Mouse (Mus musculus): ENCODE data around the gene Smim23. TPM values are rescaled to one million over a fixed set of nuclear protein-coding genes. Genes with fewer than 3 reads are reported as not detected.

Gene Smim23
- not detected for total RNA-seq (2022)

DNA sequence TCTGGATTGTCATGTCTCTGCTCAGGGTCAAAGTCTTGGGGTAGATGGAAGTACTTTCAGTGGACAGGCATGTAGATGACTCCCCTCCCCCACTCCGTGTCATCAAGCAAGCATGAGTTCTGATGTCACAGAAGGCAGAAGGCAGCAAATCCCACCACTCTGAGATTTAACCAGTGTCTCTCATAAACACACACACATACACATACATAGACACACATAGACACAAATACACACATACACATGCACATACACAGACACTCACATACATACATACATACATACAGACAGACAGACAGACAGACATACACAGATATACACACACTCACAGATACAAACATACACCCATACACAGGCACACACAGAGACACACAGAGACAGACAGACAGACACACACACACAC lies at the start of gene Smim23:
Gene Smim23 (minus strand): TSS at position 101 of the 400 bp plus-strand sequence.
- no peak for DNase-seq (ENCODE audit: low spot score)

GRCm38 (mm10) chr11:32868619-32869383 lies 44.4 kb upstream of the Smim23 start:
- DNase-seq (ENCODE audit: low spot score): no peak

DNA sequence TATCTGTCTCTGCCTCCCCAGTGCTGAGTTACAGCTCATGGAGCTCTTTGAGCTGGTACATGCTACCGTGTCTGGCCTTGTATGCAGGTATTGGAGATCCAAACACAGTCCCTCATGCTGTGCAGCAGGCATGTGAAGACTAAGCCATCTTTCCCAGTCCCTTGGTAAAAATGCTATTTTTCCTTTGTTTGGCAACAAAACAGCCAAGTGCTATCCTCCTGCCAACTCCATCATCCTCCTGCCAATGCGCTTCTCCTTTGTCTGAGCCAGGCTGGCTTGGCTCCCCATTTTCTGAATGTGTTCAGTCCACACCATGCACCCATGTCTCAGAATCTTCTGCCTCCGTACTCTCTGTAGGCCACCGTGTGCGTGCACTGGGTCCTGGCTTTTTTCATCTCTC lies 40.2 kb upstream of the Smim23 start:
- DNase-seq (ENCODE audit: low spot score): no peak

DNA sequence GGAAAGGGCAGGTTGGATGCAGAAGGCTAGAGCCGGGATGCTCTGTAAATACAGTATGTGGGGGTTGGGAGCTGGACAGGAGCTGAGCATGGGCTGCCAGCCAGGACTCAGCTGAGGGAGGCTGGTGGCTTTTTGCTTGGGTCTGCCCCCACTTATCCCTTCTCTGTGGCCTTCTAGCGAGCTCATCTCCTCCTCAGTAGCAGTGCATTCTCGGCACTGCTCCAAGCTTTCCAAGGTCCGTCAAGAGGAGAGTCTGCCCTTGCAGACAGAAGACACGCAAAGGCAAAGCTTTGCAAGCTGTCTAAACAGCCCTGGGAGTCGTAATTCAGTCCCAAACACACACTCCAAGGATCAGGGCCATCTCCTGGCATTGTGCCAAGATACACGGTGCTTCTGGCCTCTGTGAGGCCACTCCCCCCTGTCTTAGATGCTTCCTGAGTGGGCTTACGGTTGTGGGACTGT lies 33.0 kb upstream of the Smim23 start:
- DNase-seq (ENCODE audit: low spot score): no peak

GRCm38 (mm10) chr11:32846682-32847222 lies 22.3 kb upstream of the Smim23 start:
- DNase-seq (ENCODE audit: low spot score): no peak

DNA sequence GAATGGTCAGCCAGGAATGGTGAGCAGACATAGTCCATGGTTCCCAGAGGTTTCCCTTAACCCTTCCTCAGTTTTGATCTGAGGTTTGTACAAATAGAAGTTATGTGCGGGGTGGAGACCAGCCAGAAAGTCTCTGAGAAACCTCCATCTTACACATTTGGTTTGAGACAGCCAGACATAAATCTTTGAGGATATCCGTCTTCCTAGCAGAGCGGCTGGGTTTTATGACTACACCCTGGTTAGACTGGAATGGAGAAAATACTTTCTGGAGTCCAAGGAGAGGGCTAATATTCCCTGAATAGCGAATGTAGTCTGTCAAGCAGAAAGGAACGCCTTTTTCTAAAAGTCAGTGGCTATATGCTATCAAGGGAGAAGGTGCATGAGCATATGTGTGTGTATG lies 16.8 kb upstream of the Smim23 start:
- no peak for DNase-seq (ENCODE audit: low spot score)

DNA sequence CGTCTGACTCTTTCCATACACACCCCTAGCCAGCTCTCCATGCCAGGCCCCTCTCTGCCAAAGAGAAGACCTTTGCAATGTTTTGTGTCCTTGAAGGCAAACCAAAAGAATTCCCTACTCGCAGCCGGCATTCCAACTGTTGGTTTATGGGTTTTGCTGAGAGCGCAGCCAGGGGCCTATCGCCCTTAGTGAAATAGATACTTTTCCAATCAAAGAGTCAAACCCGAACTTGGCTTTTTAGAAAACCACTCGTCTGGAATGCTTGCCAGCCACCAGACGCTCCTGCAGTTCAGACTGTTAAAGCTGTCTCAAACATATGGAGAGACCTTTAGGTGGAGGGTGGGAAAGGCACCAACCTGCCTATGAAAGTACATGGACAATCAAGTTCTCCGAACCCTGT lies 15.9 kb upstream of the Smim23 start:
- DNase-seq (ENCODE audit: low spot score): no peak

GRCm38 (mm10) chr11:32835022-32835421 lies 10.6 kb upstream of the Smim23 start:
- DNase-seq (ENCODE audit: low spot score): no peak

GRCm38 (mm10) chr11:32834367-32834918 lies 10.0 kb upstream of the Smim23 start:
- DNase-seq (ENCODE audit: low spot score): no peak

- DNase-seq (ENCODE audit: low spot score): no peak
These were observed 6.8 kb downstream of the Smim23 start for GRCm38 (mm10) chr11:32817566-32817965.

GRCm38 (mm10) chr11:32814286-32814685 lies 10.1 kb downstream of the Smim23 start:
- no peak for DNase-seq (ENCODE audit: low spot score)

DNA sequence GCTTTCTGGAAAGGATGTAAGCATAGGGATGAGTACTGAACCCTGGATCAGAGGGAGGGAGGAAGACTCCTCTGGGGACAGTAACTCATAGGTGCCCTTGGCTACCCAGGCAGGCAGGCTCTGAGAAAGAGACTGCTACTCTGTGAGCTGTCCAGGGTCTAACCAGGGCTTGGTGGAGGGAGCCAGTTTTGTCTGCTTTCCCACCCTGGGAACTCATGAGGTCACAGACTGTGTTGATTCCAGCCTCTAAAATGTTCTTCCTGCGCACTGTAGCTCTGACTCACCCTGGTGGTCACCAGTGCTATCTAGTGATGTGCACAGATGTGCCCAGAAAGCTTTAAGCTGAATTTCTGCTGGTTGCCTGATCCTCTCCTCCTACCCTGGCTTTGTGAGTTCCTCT lies 15.3 kb downstream of the Smim23 start:
- DNase-seq (ENCODE audit: low spot score): no peak

DNA sequence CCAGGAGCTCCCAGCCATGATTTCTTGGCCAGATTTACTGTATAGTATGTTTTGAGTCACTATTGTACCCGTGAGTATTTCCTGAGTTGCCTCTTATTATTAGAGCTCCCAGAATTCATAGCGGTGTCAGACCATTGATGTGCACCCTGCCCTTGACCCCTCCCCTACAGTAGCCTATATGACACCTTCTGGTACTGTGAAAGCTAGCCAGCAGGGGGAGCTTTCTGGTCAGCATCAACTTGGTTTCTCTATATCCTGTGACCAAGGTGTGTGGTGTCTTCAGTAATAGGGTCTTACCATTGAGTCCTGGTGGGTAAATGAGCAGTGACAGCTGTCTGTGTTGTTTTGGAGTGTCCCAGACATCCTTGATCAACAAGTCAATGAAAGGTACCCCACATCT lies 18.4 kb downstream of the Smim23 start:
- peak; percentile 28 for DNase-seq (ENCODE audit: low spot score)

DNA sequence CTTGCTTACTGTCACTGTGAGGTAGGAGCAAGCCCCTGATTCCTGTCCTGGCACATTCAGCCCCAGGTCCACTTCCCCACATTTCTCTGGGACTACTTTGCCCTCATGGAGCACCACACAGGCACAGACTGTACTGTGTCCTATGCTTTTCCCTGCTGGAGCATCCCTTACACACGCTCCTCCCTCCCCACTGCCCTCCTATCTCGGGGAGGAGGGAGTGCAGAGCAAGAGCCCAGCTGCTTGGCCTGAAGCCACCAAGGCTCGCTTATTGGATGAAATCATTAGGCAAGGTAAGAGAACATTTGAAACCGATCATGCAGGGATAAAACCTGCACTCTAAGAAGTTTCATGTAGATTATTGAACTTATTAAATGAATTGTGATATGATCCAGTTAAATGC lies 20.7 kb downstream of the Smim23 start:
- DNase-seq (ENCODE audit: low spot score): no peak

- no peak for DNase-seq (ENCODE audit: low spot score)
These were observed 22.7 kb downstream of the Smim23 start for GRCm38 (mm10) chr11:32801715-32802114.

DNA sequence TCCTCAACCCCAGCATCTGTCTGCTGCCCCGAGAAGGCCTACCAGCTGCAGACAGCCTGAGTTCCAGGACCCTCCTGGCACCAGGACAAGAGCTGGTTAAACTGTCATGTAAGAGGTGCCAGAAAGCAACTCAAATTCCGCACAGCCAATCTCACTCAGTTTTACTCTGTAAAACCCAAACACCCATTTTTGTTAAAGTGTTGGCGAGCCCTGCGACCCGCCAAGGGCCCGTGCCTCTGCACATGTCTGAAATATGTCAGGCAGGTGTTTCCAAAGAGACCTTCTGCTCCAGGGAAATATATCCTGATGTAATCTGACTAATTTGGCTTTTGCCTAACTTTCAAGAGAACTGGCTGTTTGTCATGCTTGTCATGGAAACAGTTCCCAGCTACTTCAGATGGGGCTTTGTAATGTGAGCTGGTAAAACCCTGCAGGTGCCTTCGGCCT lies 23.5 kb downstream of the Smim23 start:
- DNase-seq (ENCODE audit: low spot score): no peak

- DNase-seq (ENCODE audit: low spot score): no peak
These were observed 26.0 kb downstream of the Smim23 start for GRCm38 (mm10) chr11:32798445-32798844.

- no peak for DNase-seq (ENCODE audit: low spot score)
These were observed 29.5 kb downstream of the Smim23 start for GRCm38 (mm10) chr11:32794759-32795445.

DNA sequence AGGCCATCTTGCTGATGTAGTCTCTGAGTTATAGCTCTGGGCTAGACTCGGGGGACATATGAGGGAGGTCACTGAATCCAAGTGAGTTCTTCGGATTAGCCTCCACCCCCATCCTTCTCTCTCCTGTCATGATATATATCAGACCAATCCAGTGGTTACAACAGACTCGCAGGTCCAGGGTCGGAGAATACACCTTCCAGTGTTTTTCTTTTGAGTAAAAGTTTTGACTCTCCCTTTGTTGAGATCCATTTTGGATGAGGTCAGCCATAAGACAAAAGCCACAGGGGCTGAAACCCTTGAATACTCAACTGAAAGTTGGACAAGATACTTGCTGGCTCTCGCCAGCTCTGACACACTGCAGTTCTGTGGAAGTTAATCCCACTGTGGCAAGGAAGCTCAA lies 38.2 kb downstream of the Smim23 start:
- DNase-seq (ENCODE audit: low spot score): no peak

GRCm38 (mm10) chr11:32785591-32786147 lies 38.7 kb downstream of the Smim23 start:
- DNase-seq (ENCODE audit: low spot score): no peak

DNA sequence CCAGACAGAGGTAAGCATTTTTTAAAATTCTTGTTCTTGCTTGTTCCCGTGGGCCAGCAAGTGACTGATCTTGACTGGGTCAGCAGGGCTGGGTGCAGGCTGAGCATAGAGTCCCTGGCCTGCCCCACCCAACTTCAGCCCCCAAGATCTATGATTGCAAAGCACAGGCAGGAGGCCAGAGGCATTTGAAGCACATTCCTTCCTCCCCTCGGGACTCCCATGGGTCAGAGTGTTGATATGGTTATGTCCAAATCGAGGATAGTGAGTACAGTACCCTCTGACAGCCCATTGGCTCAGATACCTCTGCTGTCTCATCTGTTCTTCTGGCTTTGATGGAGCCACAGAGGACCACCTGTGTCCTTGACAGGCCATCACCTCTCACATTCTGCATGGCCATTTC lies 41.7 kb downstream of the Smim23 start:
- no peak for DNase-seq (ENCODE audit: low spot score)
